Mouse (Mus musculus) kidney, postnatal 0 days (tissue): ENCODE data around the gene Bmp10. TPM values are rescaled to one million over a fixed set of nuclear protein-coding genes. Genes with fewer than 3 reads are reported as not detected.

Source experiments
- ATAC-seq: fragments of 200-750 bp; cut with Nextera tagmentation; replicated peaks from 2 replicates; pipeline ENCODE4 v1.8.0; 2017; ENCODE audit warnings: low read depth, moderate number of reproducible peaks, moderate TSS enrichment, moderate library complexity; ENCODE audit not compliant: low FRiP score
- DNase-seq: peaks from one replicate; pipeline ENCODE4 v3.0.0-alpha.2; 2016; ENCODE audit warnings: low spot score
- H3K27ac ChIP-seq: fragments of 300-500 bp; sonication (generic); 2 replicates; pipeline ENCODE4 v1.5.1; 2014; ENCODE audit warnings: mild to moderate bottlenecking
- H3K27me3 ChIP-seq: fragments of 300-500 bp; sonication (generic); 2 replicates; pipeline ENCODE4 v1.6.1; 2014; ENCODE audit warnings: low read length, mixed read lengths; ENCODE audit not compliant: insufficient read depth
- H3K36me3 ChIP-seq: fragments of 300-500 bp; sonication (generic); 2 replicates; pipeline ENCODE4 v1.6.1; 2014; ENCODE audit warnings: low read length, mixed read lengths; ENCODE audit not compliant: insufficient read depth
- H3K4me1 ChIP-seq: fragments of 300-500 bp; sonication (generic); replicated peaks from 2 replicates; pipeline ENCODE4 v1.6.1; 2014; ENCODE audit warnings: antibody characterized with exemption, low read length, mixed read lengths; ENCODE audit not compliant: insufficient read depth
- H3K4me2 ChIP-seq: fragments of 300-500 bp; sonication (generic); 2 replicates; pipeline ENCODE4 v1.6.1; 2014; ENCODE audit warnings: mild to moderate bottlenecking, low read length, moderate library complexity, mixed read lengths
- H3K4me3 ChIP-seq: fragments of 300-500 bp; sonication (generic); replicated peaks from 2 replicates; pipeline ENCODE4 v1.5.1; 2014; ENCODE audit warnings: low read depth, low read length
- H3K9ac ChIP-seq: fragments of 300-500 bp; sonication (generic); 2 replicates; pipeline ENCODE4 v1.6.1; 2014; ENCODE audit warnings: low read depth, low read length
- H3K9me3 ChIP-seq: fragments of 300-500 bp; sonication (generic); replicated peaks from 2 replicates; pipeline ENCODE4 v1.6.1; 2016; ENCODE audit warnings: low read length, inconsistent platforms, mixed read lengths
- CTCF ChIP-seq: IDR thresholded peaks from 2 replicates; pipeline ENCODE4 v1.5.1; 2016; ENCODE audit warnings: antibody characterized with exemption, low read depth, mild to moderate bottlenecking, moderate library complexity
- WGBS: fragments of 180-500 bp; shearing (Covaris S2); extraction: QIAGEN DNeasy Blood & Tissue Kit; methylation state at CpG from one replicate; pipeline ENCODE4 v1.1.7; 2014; 5-methylcytosine and 5-hydroxymethylcytosine counted together
- polyA plus RNA-seq: library from polyadenylated mRNA; unstranded; fragments of >200 nt; fragmentation: Nextera tagmentation; extraction: Ambion mirVana; gene quantifications from 2 replicates; pipeline ENCODE4 v1.2.1, GENCODE M21; 2015

The Bmp10 gene
- polyA plus RNA-seq, 1 experiment from 2014 or later, result not detected

- Histone ChIP-seq H3K4me3 (no peak overlapping the region), H3K36me3 (no peaks in the 10 kb centered on the region), H3K27me3 (no peaks in the 10 kb centered on the region), H3K27ac (no peak overlapping the region), H3K4me2 (no peak overlapping the region), H3K4me1 (0 out of 2 replicates have a peak, but pooled peaks cover 2% of the 10 kb centered on the region), H3K9me3 (no peaks in the 10 kb centered on the region), H3K9ac (no peak overlapping the region)
- ATAC-seq (no peak), DNase-seq (peak; percentile 18)
- WGBS, result 22% methylated on average over 5 of the region's 5 CpGs
- no peak for TF ChIP-seq CTCF
Measured at GRCm38 (mm10) chr6:87389455-87389989, 39.3 kb upstream of the Bmp10 start.

- Histone ChIP-seq H3K27ac (no peak overlapping the region), H3K4me1 (0 out of 2 replicates have a peak, but pooled peaks cover 2% of the 10 kb centered on the region), H3K27me3 (0 out of 2 replicates have a peak, but pooled peaks cover 3% of the 10 kb centered on the region), H3K9me3 (no peaks in the 10 kb centered on the region), H3K4me3 (no peak overlapping the region), H3K9ac (no peak overlapping the region), H3K4me2 (no peak overlapping the region), H3K36me3 (no peaks in the 10 kb centered on the region)
- 48% methylated on average over 8 of the region's 8 CpGs for WGBS
- peak; percentile 72; the same call in 1 of the 2 replicates for ATAC-seq
- DNase-seq, result no peak
- no peak for TF ChIP-seq CTCF
Measured at GRCm38 (mm10) chr6:87393466-87394205, 35.2 kb upstream of the Bmp10 start.

GRCm38 (mm10) chr6:87394783-87395182 is 34.0 kb upstream of the Bmp10 start:
- peak; percentile 18 for DNase-seq
- Histone ChIP-seq H3K36me3 (no peaks in the 10 kb centered on the region), H3K9ac (no peak overlapping the region), H3K27me3 (0 out of 2 replicates have a peak, but pooled peaks cover 3% of the 10 kb centered on the region), H3K27ac (no peak overlapping the region), H3K4me2 (no peak overlapping the region), H3K4me3 (no peak overlapping the region), H3K9me3 (no peaks in the 10 kb centered on the region), H3K4me1 (0 out of 2 replicates have a peak, but pooled peaks cover 2% of the 10 kb centered on the region)
- peak; percentile 66 for ATAC-seq
- no peak for TF ChIP-seq CTCF
- WGBS, result 71% methylated on average over 9 of the region's 9 CpGs

- DNase-seq (peak; percentile 85), ATAC-seq (no peak)
- Histone ChIP-seq H3K4me1 (no peaks in the 10 kb centered on the region), H3K9me3 (no peaks in the 10 kb centered on the region), H3K36me3 (no peaks in the 10 kb centered on the region), H3K27ac (no peak overlapping the region), H3K27me3 (0 out of 2 replicates have a peak, but pooled peaks cover 3% of the 10 kb centered on the region), H3K9ac (no peak overlapping the region), H3K4me2 (no peak overlapping the region), H3K4me3 (no peak overlapping the region)
- TF ChIP-seq CTCF, result peak; percentile 99
- WGBS, result 1% methylated on average over 5 of the region's 5 CpGs
Measured at GRCm38 (mm10) chr6:87399137-87399536, 29.7 kb upstream of the Bmp10 start.

GRCm38 (mm10) chr6:87399886-87400566 is 28.8 kb upstream of the Bmp10 start:
- Histone ChIP-seq H3K27ac (no peak overlapping the region), H3K36me3 (no peaks in the 10 kb centered on the region), H3K4me1 (no peaks in the 10 kb centered on the region), H3K4me2 (no peak overlapping the region), H3K9me3 (no peaks in the 10 kb centered on the region), H3K4me3 (no peak overlapping the region), H3K27me3 (0 out of 2 replicates have a peak, but pooled peaks cover 3% of the 10 kb centered on the region), H3K9ac (no peak overlapping the region)
- WGBS, result 53% methylated on average over 4 of the region's 4 CpGs
- TF ChIP-seq CTCF, result no peak
- DNase-seq, result no peak
- no peak for ATAC-seq

GRCm38 (mm10) chr6:87401456-87401855 is 27.3 kb upstream of the Bmp10 start:
- H3K4me1 ChIP-seq, result no peaks in the 10 kb centered on the region
- H3K4me3 ChIP-seq, result no peak overlapping the region
- no peaks in the 10 kb centered on the region for H3K36me3 ChIP-seq
- TF ChIP-seq CTCF, result no peak
- no peak for ATAC-seq
- H3K9ac ChIP-seq, result no peak overlapping the region
- no peak overlapping the region for H3K4me2 ChIP-seq
- H3K9me3 ChIP-seq, result no peaks in the 10 kb centered on the region
- no peak for DNase-seq
- 0 out of 2 replicates have a peak, but pooled peaks cover 3% of the 10 kb centered on the region for H3K27me3 ChIP-seq
- 61% methylated on average over 6 of the region's 6 CpGs for WGBS
- no peak overlapping the region for H3K27ac ChIP-seq
